Mouse (Mus musculus) embryonic facial prominence, embryonic 11.5 days (tissue): ENCODE measurements around the gene Tmem45a. TPM values are rescaled to one million over a fixed set of nuclear protein-coding genes. Genes with fewer than 3 reads are reported as not detected.

Experiments
- ATAC-seq: fragments of 200-750 bp; cut with Nextera tagmentation; replicated peaks from 2 replicates; pipeline ENCODE4 v1.8.0; 2017; ENCODE audit warnings: low read depth; ENCODE audit not compliant: insufficient number of reproducible peaks, low FRiP score, low TSS enrichment
- DNase-seq: peaks from one replicate; pipeline ENCODE4 v3.0.0-alpha.2; 2015; ENCODE audit warnings: low spot score
- H3K27ac ChIP-seq: fragments of 300-500 bp; sonication (generic); replicated peaks from 2 replicates; pipeline ENCODE4 v1.5.1; 2014; ENCODE audit warnings: mild to moderate bottlenecking, low read depth, low read length, control low read depth
- H3K27me3 ChIP-seq: fragments of 300-500 bp; sonication (generic); 2 replicates; pipeline ENCODE4 v1.6.1; 2014; ENCODE audit warnings: mild to moderate bottlenecking, low read length, moderate library complexity, mixed read lengths; ENCODE audit not compliant: control insufficient read depth, insufficient read depth
- H3K36me3 ChIP-seq: fragments of 300-500 bp; sonication (generic); replicated peaks from 2 replicates; pipeline ENCODE4 v1.6.1; 2014; ENCODE audit warnings: low read depth, mild to moderate bottlenecking, low read length, moderate library complexity, mixed read lengths; ENCODE audit not compliant: control insufficient read depth, insufficient read depth
- H3K4me1 ChIP-seq: fragments of 300-500 bp; sonication (generic); 2 replicates; pipeline ENCODE4 v1.6.1; 2014; ENCODE audit warnings: low read length, mixed read lengths; ENCODE audit not compliant: control insufficient read depth, insufficient read depth
- H3K4me2 ChIP-seq: fragments of 300-500 bp; sonication (generic); 2 replicates; pipeline ENCODE4 v1.6.1; 2014; ENCODE audit warnings: low read depth, mild to moderate bottlenecking, control low read depth, low read length, moderate library complexity
- H3K4me3 ChIP-seq: fragments of 300-500 bp; sonication (generic); 2 replicates; pipeline ENCODE4 v1.5.1; 2014; ENCODE audit warnings: low read depth, low read length, control low read depth
- H3K9ac ChIP-seq: fragments of 300-500 bp; sonication (generic); replicated peaks from 2 replicates; pipeline ENCODE4 v1.6.1; 2014; ENCODE audit warnings: mild to moderate bottlenecking, control low read depth, low read length
- H3K9me3 ChIP-seq: fragments of 300-500 bp; sonication (generic); replicated peaks from 2 replicates; pipeline ENCODE4 v1.6.1; 2016; ENCODE audit warnings: mild to moderate bottlenecking, low read length, inconsistent platforms, mixed read lengths; ENCODE audit not compliant: control insufficient read depth
- WGBS: fragments of 180-500 bp; shearing (Covaris S2); extraction: QIAGEN DNeasy Blood & Tissue Kit; methylation state at CpG from one replicate; pipeline ENCODE4 v1.1.7; 2014; 5-methylcytosine and 5-hydroxymethylcytosine counted together
- polyA plus RNA-seq: library from polyadenylated mRNA; unstranded; fragments of >200 nt; fragmentation: Nextera tagmentation; extraction: Ambion mirVana; gene quantifications from 2 replicates; pipeline ENCODE4 v1.2.1, GENCODE M21; 2014

The Tmem45a gene
- polyA plus RNA-seq, 1 experiment from 2014 or later = 15.9 TPM

DNA sequence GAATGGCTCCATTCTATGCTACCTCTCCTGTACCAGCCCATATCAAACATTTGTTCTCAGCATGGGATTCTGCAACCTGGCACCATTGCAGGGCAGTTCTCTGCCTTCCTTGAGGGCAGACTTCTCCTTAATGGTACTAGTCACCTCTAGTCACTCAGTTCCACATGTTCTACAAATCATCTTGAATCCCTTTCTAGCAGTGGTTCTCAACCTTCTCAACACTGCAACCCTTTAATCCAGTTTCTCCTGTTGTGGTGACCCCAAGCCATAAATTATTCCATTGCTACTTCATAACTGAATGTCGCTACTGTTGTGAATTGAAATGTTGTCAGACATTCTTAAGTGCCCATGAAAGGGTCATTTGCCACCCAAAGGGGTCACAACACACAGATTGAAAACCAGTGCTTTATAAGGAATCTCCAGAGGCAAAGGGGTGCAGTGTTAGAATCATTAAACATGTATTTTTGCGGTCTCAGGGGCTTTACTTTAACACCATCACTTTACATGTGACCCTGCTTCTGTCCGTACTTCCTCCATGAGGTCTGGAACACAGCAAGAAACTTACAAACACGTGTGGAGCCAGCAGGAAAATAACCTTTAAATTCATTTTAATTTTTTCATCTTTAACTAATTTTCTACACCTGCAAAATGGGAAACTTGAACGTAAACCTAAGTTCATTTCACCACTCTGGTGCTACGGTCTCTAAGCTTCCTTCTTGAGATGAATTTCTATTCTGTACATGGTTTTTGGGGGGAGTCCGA lies 91.4 kb downstream of the Tmem45a start:
- no peak overlapping the region for H3K27ac ChIP-seq
- H3K9me3 ChIP-seq = no peaks in the 10 kb centered on the region
- no peaks in the 10 kb centered on the region for H3K4me1 ChIP-seq
- no peak overlapping the region for H3K9ac ChIP-seq
- WGBS = 84% methylated on average over 7 of the region's 7 CpGs
- DNase-seq (no peak), ATAC-seq (no peak)
- no peaks in the 10 kb centered on the region for H3K36me3 ChIP-seq
- no peak overlapping the region for H3K4me2 ChIP-seq
- H3K27me3 ChIP-seq = no peaks in the 10 kb centered on the region
- H3K4me3 ChIP-seq = no peak overlapping the region

GRCm38 (mm10) chr16:56793778-56794177 lies 92.2 kb downstream of the Tmem45a start:
- H3K27ac ChIP-seq = no peak overlapping the region
- ATAC-seq (no peak), DNase-seq (no peak)
- no peak overlapping the region for H3K4me3 ChIP-seq
- 84% methylated on average over 1 of the region's 1 CpGs for WGBS
- no peaks in the 10 kb centered on the region for H3K36me3 ChIP-seq
- no peak overlapping the region for H3K9ac ChIP-seq
- no peak overlapping the region for H3K4me2 ChIP-seq
- no peaks in the 10 kb centered on the region for H3K4me1 ChIP-seq
- H3K9me3 ChIP-seq = no peaks in the 10 kb centered on the region
- H3K27me3 ChIP-seq = no peaks in the 10 kb centered on the region

DNA sequence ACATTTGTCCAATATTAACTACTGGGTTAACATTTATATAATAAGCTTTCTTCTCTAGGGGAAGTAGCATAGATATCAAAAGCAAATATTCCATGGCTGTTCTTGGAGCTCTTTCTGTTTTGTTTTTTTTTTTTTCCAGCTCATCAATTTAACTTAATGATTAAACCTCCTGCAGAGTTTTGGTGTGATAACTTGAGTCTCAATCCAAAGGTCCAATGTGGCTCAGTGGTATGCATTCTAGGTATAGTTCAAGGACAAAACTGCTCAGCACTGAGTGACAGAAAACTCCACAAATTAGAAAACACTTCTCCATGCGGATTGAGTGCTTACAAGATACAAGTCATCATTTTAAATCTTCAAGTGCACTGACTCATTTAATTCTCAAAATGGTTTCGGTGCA lies 100.0 kb downstream of the Tmem45a start:
- no peaks in the 10 kb centered on the region for H3K36me3 ChIP-seq
- 83% methylated on average over 2 of the region's 2 CpGs for WGBS
- no peaks in the 10 kb centered on the region for H3K27me3 ChIP-seq
- H3K27ac ChIP-seq = no peak overlapping the region
- H3K4me1 ChIP-seq = no peaks in the 10 kb centered on the region
- H3K9ac ChIP-seq = no peak overlapping the region
- ATAC-seq = no peak
- H3K9me3 ChIP-seq = no peaks in the 10 kb centered on the region
- no peak overlapping the region for H3K4me3 ChIP-seq
- DNase-seq = no peak
- no peak overlapping the region for H3K4me2 ChIP-seq

DNA sequence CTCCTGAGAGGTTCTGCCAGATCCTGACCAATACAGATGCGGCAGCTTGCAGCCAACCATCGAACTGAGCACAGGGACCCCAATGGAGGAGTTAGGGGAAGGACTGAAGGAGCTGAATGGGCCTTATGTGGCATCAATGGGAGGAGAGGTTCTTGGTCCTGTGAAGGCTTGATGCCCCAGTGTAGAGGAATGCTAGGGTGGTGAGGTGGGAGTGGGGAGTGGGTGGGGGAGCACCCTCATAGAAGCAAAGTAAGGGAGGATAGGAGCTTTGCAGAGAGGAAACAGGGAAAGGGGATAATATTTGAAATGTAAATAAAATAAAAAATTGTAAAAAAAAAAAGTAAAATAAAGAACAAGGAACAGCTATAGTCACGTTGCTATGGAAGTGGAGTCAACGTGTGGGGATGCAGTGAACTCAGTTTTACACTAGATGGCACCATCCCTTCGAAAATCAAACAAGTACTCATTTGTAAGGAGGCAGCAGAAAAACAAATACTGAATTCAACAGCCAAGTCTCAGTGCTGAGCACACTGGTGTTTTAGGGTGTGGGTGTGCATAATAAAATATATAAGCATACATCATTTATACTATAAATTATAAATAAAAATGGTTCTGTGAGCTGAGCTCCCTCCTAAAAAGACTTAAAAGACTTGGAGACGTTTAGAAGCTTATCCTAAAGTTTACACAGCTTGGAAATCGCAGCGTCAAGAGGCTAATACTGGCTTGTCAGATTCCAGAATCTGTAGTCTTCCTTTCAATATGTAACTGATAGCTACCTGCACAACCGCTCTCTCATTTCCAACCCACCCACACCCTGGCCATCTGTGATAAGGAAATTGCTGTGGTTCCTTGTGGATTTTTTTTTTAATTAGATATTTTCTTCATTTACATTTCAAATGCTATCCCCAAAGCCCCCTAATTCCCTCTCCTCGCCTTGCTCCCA lies 114.5 kb downstream of the Tmem45a start:
- ATAC-seq = no peak; the same call in 1 of the 2 replicates
- no peaks in the 10 kb centered on the region for H3K9me3 ChIP-seq
- WGBS = 54% methylated on average over 10 of the region's 10 CpGs
- H3K4me3 ChIP-seq = no peak overlapping the region
- H3K36me3 ChIP-seq = no peaks in the 10 kb centered on the region
- H3K9ac ChIP-seq = no peak overlapping the region
- H3K27ac ChIP-seq = no peak overlapping the region
- no peaks in the 10 kb centered on the region for H3K4me1 ChIP-seq
- H3K4me2 ChIP-seq = no peak overlapping the region
- no peaks in the 10 kb centered on the region for H3K27me3 ChIP-seq
- peak; percentile 74 for DNase-seq

Other genes with a start within 250 kb of the Tmem45a start
- gene Tfg, start 168.7 kb downstream of the Tmem45a start, polyA plus RNA-seq = 183 and 197 TPM in 2 replicates
- gene Adgrg7, start 90.3 kb downstream of the Tmem45a start, polyA plus RNA-seq = not detected in 2 replicates
- not detected in 2 replicates for gene Lnp1, start 41.9 kb upstream of the Tmem45a start, polyA plus RNA-seq
- 0.14 TPM in 1 of 2 replicates, not detected in the other for gene Tmem45a2, start 185.2 kb upstream of the Tmem45a start, polyA plus RNA-seq
- gene Tomm70a, start 235.5 kb upstream of the Tmem45a start, polyA plus RNA-seq = 68.5 and 75.5 TPM in 2 replicates